Mouse (Mus musculus): ENCODE measurements at regions not wholly inside any gene's neighbourhood (a gene's known extent, or its start where the extent isn't known, plus 50 kb on each side); places are given as distances from the start of the nearest gene placed in this dataset.

DNA sequence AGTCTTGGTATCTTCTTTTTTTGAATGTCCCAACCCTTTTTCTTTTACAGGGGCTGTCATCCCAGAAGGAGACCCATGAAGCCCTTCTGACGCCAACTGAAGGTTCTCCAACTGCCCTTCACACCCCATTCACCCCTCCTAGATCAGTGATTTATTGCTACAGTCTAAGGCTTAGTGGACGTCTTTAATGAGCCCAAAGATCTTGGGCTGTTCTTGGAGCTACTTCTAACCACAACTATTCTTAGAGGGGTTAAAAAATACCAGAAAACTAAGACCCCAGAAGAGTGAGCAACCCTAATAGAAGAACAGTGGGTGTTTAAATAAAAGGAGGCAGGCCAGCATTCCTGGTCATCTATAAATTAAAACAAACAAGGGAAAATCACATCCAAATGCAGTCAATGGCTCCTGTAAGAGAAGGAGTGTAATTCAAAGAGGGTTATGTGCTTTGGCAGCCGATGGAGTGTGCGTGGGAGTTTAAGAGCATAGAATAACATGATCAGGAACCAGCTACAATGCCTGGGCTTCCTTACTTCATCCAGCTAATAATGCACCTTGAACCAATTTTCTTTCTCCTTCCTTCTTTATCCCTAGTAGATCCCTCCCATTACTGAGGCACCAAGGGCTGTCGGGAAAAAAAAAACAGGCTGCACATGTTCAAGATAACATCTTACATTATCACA, 113.3 kb downstream of the Qpct start:
- no peak for DNase-seq (ENCODE audit: low read depth, low spot score)

- no peak for DNase-seq (ENCODE audit: low read depth, low spot score)
These were observed 112.3 kb downstream of the Qpct start for GRCm38 (mm10) chr17:79163983-79164382.

DNA sequence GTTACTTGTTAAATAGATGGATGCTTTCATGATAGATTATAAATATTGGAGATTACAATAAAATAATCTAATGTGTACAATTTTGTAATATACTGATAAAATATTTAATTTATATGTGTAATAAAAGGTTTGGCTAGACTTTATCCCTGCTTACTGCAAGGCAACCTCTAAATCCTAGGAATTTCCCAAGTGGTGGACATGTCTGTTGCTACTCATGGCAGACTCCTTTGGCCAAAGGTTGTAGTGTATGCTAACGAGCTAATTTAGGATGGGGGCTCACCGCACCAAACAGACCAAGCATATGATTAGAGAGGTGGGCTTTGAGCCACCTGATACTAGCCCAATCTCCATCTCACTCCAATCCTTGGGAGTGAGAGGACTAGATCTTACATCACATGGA, 102.4 kb downstream of the Qpct start:
- DNase-seq (ENCODE audit: low read depth, low spot score): no peak

DNA sequence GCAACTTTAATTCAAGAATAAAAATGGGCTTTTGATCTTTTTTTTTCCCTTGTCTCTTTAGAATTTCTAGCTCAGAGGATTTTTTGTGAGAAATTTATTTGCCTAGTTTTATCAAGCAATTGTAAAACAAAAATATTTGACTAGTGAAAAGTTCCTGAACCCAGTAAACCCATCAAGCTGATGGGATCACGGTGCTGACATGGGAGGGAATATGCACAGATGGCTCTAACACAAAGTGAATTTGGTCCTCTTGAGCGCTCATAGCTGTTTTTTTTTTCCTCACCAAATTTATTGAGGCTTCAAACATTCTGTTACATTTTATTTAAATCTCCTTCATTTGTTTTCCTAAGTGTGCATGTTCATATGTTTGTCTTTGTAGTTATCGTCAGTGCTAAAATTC, 101.1 kb downstream of the Qpct start:
- DNase-seq (ENCODE audit: low read depth, low spot score): no peak

DNA sequence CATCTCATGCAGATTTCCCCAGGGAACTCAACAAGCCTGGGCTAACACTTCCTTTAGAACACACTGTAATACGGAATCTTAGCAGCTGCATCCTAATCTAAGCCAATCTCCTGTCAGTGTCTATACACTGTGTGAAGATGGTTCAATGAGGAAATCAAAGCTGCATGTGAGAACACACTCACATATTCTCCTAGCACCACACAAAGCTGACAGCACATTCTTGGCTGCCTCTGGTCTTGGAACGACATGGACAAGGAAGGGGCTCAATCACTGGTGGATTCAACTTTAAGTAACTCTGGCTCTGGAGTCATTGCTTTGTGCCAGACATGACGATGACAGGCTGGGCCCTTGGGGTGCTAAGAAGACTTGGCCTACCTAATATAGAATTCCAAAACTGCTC, 96.2 kb downstream of the Qpct start:
- no peak for DNase-seq (ENCODE audit: low read depth, low spot score)

DNA sequence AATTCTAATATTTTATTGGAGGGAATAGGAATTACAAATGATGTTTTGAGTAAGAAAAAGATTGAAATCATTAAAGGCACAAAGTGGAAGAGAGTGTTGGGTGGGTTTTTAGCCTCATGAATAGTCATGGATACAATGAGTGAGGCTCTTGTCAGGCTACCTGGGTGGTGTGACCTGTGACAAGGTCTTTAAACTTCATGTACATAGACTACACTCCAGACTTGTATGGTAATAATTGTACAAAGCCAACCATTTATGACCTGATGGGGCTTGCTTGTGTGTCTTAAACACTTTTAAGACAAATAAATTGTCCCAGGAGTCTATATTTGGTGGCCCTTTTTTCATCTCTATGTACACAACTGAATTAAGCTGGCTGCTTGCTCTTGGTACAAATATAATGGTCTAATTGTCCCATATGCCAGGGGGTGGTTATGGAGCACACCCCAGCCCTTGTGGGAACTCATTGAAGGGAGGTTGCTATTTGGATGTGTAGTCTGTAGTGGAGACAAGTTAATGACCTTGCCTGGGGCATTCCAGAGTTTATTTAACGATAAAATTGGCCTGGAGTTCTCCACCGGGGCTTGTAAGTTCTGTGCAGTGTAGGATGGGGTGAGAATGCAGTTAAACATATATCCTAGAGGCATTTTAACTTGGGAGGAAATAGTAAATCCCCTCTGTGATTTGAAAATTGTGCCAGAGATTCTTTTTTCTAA, 93.4 kb downstream of the Qpct start:
- DNase-seq (ENCODE audit: low read depth, low spot score): no peak

GRCm38 (mm10) chr17:79143031-79143430, 91.3 kb downstream of the Qpct start:
- DNase-seq (ENCODE audit: low read depth, low spot score): no peak

Data from CD4-positive helper T cell, adult 2 months (primary cell).